Mouse (Mus musculus): Measurements from ENCODE around the gene Fam19a5. TPM values are rescaled to one million over a fixed set of nuclear protein-coding genes. Genes with fewer than 3 reads are reported as not detected.

Gene Fam19a5
- 11.1 and 12.9 TPM in 2 replicates for polyA plus RNA-seq (2015; fragmentation: Nextera tagmentation; extraction: Ambion mirVana)

DNA sequence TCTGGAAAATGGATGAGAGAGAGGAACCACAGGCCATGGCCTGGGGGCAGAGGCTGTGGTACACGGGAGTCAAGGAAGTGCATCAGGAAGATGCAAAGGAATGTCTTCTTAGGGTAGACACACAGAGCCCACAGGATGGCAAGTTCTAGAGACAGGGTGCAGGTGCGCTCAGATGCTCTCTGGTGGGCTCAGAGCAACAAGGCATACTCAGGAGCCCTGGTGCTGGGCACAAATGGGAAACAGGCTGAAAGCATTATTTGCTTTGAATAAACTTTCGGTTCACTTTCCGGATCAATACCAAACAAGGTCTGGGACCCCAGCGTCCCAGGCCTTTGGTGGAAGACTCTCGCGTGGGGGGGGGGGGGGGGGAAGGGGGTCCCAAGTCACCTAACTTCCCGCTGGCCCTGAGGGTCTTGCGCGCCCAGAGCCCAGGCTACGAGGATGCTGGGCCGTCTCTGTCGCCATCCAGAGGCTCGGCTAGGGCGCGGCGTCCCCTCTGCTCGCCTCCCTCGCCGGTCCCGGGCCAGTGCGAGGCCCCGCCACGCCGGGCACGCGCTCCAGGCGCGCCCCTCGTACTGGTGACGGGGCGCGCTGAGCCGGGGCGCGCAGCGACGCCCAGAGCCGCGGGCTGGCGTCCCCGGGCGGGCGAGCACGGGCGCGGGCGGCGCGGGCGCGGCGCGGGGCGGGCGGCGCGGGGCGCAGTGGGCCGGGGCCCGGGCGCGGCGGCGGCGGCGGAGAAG lies at the start of gene Fam19a5:
Fam19a5 (plus strand) TSS at position 701 of the 740 bp plus-strand sequence.
- peaks cover 15% of the 10 kb centered on the region; the same call in 1 of the 2 replicates for H3K27me3 ChIP-seq
- H3K4me1 ChIP-seq: peaks cover 43% of the 10 kb centered on the region
- ATAC-seq: peak; percentile 85
- no peaks in the 10 kb centered on the region for H3K36me3 ChIP-seq (ENCODE audit: poor library complexity, severe bottlenecking)
- peak within 1 kb of the TSS; percentile 78 for H3K4me3 ChIP-seq
- peak within 1 kb of the TSS; percentile 81 for H3K4me2 ChIP-seq
- H3K9ac ChIP-seq: peak within 1 kb of the TSS; percentile 90
- no peaks in the 10 kb centered on the region for H3K9me3 ChIP-seq (replicated peaks)
- peak within 1 kb of the TSS; percentile 63; the same call in 1 of the 2 replicates for H3K27ac ChIP-seq
- WGBS: 1% methylated on average over 15 of the region's 67 CpGs

GRCm38 (mm10) chr15:87501737-87502136 lies 42.4 kb upstream of the Fam19a5 start:
- 78% methylated on average over 3 of the region's 3 CpGs for WGBS
- ATAC-seq: no peak
- H3K9ac ChIP-seq: no peak overlapping the region
- H3K4me3 ChIP-seq: no peak overlapping the region
- H3K27ac ChIP-seq: no peak overlapping the region
- H3K27me3 ChIP-seq: no peaks in the 10 kb centered on the region
- no peak overlapping the region for H3K4me2 ChIP-seq
- H3K4me1 ChIP-seq: no peaks in the 10 kb centered on the region
- H3K36me3 ChIP-seq (ENCODE audit: poor library complexity, severe bottlenecking): no peaks in the 10 kb centered on the region
- H3K9me3 ChIP-seq (replicated peaks): no peaks in the 10 kb centered on the region

DNA sequence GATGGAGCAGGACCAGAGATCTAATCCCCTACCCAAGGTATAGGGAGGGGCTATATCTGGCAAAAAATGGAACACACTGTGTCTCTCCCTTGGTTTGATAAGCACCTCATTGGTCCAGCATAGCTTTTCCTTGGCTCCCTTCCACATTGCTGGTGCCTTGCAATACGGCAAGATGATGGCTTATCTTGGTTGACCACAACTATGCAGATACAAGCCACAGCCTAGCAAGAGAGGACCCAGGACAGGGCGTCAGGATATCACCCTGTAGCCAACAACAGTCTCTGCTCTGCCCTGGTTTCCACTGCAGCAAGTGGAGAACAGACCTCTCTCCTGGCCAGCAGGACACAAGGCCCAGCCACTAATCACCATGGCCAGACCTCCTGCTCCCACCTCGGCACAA lies 36.8 kb upstream of the Fam19a5 start:
- no peaks in the 10 kb centered on the region for H3K9me3 ChIP-seq (replicated peaks)
- H3K4me2 ChIP-seq: no peak overlapping the region
- ATAC-seq: no peak
- H3K36me3 ChIP-seq (ENCODE audit: poor library complexity, severe bottlenecking): no peaks in the 10 kb centered on the region
- H3K4me1 ChIP-seq: no peaks in the 10 kb centered on the region
- H3K9ac ChIP-seq: no peak overlapping the region
- H3K27me3 ChIP-seq: no peaks in the 10 kb centered on the region
- H3K4me3 ChIP-seq: no peak overlapping the region
- H3K27ac ChIP-seq: no peak overlapping the region
- WGBS: 89% methylated on average over 3 of the region's 3 CpGs

GRCm38 (mm10) chr15:87510886-87511285 lies 33.2 kb upstream of the Fam19a5 start:
- Histone ChIP-seq H3K9ac (no peak overlapping the region), H3K4me2 (no peak overlapping the region), H3K9me3 (replicated peaks) (no peaks in the 10 kb centered on the region), H3K4me3 (no peak overlapping the region), H3K27me3 (no peaks in the 10 kb centered on the region), H3K4me1 (no peaks in the 10 kb centered on the region), H3K27ac (no peak overlapping the region), H3K36me3 (ENCODE audit: poor library complexity, severe bottlenecking) (no peaks in the 10 kb centered on the region)
- WGBS: 91% methylated on average over 4 of the region's 4 CpGs
- ATAC-seq: no peak

DNA sequence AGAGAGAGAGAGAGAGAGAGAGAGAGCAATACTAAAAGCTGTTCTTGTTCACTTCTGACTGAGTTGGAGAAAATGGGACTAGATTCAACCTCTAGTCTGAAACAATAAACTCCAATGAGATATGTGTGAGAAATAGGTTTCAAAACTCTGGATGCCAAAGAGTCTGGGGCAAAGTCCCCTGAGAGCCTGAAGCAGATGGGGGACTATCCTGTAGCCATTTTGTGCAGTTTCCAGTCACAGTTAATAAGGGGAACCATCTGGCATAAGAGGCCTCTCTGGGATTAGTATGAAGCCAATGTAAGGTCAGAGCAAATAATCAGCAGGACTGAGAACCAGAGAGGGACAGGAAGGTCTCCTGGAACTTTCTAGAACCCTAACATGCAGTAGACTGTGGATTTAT lies 25.9 kb upstream of the Fam19a5 start:
- Histone ChIP-seq H3K27ac (no peak overlapping the region), H3K9me3 (replicated peaks) (no peaks in the 10 kb centered on the region), H3K36me3 (ENCODE audit: poor library complexity, severe bottlenecking) (no peaks in the 10 kb centered on the region), H3K4me2 (no peak overlapping the region), H3K9ac (no peak overlapping the region), H3K27me3 (no peaks in the 10 kb centered on the region), H3K4me1 (no peaks in the 10 kb centered on the region), H3K4me3 (no peak overlapping the region)
- ATAC-seq: no peak

GRCm38 (mm10) chr15:87529271-87529670 lies 14.8 kb upstream of the Fam19a5 start:
- no peaks in the 10 kb centered on the region for H3K36me3 ChIP-seq (ENCODE audit: poor library complexity, severe bottlenecking)
- ATAC-seq: no peak
- no peaks in the 10 kb centered on the region for H3K27me3 ChIP-seq
- H3K9me3 ChIP-seq (replicated peaks): no peaks in the 10 kb centered on the region
- H3K9ac ChIP-seq: no peak overlapping the region
- H3K4me2 ChIP-seq: no peak overlapping the region
- no peaks in the 10 kb centered on the region for H3K4me1 ChIP-seq
- no peak overlapping the region for H3K4me3 ChIP-seq
- H3K27ac ChIP-seq: no peak overlapping the region
- WGBS: 87% methylated on average over 4 of the region's 4 CpGs

DNA sequence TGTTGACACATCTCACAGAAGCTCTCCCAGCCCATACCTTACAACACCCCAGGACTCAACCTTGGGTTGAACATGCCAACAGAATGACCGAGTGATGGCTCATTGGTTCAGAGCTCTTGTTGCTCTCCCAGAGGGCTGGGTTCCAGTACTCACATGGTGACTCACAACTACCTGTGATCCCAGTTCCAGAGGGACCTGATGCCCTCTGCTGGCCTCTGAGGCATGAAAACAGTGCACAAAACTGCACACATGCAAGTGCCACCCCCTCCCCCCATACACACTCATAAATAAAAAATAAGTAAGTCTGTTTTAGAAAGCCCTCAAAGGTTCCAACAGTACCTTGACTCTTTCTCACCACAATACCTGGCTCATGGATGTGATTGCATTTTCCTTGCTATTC lies 2.4 kb upstream of the Fam19a5 start:
- no peak overlapping the region for H3K9ac ChIP-seq
- H3K4me3 ChIP-seq: no peak overlapping the region
- H3K27ac ChIP-seq: no peak overlapping the region
- WGBS: 65% methylated on average over 1 of the region's 1 CpGs
- H3K9me3 ChIP-seq (replicated peaks): no peaks in the 10 kb centered on the region
- peaks cover 22% of the 10 kb centered on the region for H3K4me1 ChIP-seq
- ATAC-seq: no peak
- H3K27me3 ChIP-seq: peaks cover 15% of the 10 kb centered on the region; the same call in 1 of the 2 replicates
- no peak overlapping the region for H3K4me2 ChIP-seq
- H3K36me3 ChIP-seq (ENCODE audit: poor library complexity, severe bottlenecking): no peaks in the 10 kb centered on the region

- H3K4me3 ChIP-seq: peak overlapping the region; percentile 78
- under 1% methylated on average over 83 of the region's 84 CpGs for WGBS
- peak overlapping the region; percentile 90 for H3K9ac ChIP-seq
- H3K4me1 ChIP-seq: peaks cover 51% of the 10 kb centered on the region
- H3K27me3 ChIP-seq: peaks cover 15% of the 10 kb centered on the region; the same call in 1 of the 2 replicates
- no peaks in the 10 kb centered on the region for H3K36me3 ChIP-seq (ENCODE audit: poor library complexity, severe bottlenecking)
- peak overlapping the region; percentile 63; the same call in 1 of the 2 replicates for H3K27ac ChIP-seq
- ATAC-seq: peak; percentile 56
- peak overlapping the region; percentile 81 for H3K4me2 ChIP-seq
- H3K9me3 ChIP-seq (replicated peaks): no peaks in the 10 kb centered on the region
Observed at GRCm38 (mm10) chr15:87544401-87545129, 466 bp downstream of the Fam19a5 start.

GRCm38 (mm10) chr15:87545130-87545642 lies 1.1 kb downstream of the Fam19a5 start:
- H3K4me1 ChIP-seq: peaks cover 56% of the 10 kb centered on the region
- peak overlapping the region; percentile 90 for H3K9ac ChIP-seq
- 7% methylated on average over 18 of the region's 18 CpGs for WGBS
- peak overlapping the region; percentile 81 for H3K4me2 ChIP-seq
- peak overlapping the region; percentile 78 for H3K4me3 ChIP-seq
- no peaks in the 10 kb centered on the region for H3K9me3 ChIP-seq (replicated peaks)
- no peaks in the 10 kb centered on the region for H3K36me3 ChIP-seq (ENCODE audit: poor library complexity, severe bottlenecking)
- H3K27ac ChIP-seq: peak overlapping the region; percentile 63; the same call in 1 of the 2 replicates
- peak; percentile 11; the same call in 1 of the 2 replicates for ATAC-seq
- peaks cover 15% of the 10 kb centered on the region; the same call in 1 of the 2 replicates for H3K27me3 ChIP-seq

DNA sequence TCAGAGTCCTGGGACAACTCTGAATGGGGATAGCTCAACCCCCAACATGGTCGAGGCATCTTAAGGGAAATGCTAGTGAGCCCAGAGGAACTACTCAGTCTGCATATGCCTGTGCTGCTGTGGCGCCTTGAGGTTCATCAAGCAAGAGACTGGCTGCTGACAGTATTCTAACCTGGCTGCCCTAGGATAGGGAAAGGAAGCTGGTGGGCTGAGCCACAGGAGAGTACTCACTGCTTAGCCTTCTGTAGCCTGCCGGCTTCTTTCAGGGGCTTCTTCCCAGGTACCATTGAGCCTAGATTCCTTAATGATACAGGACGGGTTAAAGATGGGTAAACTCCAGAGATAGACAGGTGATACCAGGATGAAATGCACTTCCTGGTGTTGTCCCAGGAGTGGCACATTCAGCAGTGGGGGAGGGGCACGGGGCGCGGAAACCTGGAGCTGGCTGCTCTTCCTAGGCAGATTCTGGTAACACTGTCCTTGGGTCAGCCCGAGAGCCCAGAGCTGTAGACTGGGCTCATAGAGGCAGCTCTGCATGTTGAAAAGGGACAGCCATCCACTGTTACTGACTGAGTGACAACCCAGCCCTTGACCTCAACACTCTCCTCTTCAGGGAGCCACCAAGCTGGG lies 1.7 kb downstream of the Fam19a5 start:
- Histone ChIP-seq H3K36me3 (ENCODE audit: poor library complexity, severe bottlenecking) (no peaks in the 10 kb centered on the region), H3K4me3 (peak overlapping the region; percentile 78), H3K9ac (peak overlapping the region; percentile 90), H3K9me3 (replicated peaks) (no peaks in the 10 kb centered on the region), H3K4me1 (peaks cover 62% of the 10 kb centered on the region), H3K4me2 (peak overlapping the region; percentile 81), H3K27me3 (peaks cover 15% of the 10 kb centered on the region; the same call in 1 of the 2 replicates), H3K27ac (peak overlapping the region; percentile 63; the same call in 1 of the 2 replicates)
- no peak for ATAC-seq
- 11% methylated on average over 8 of the region's 8 CpGs for WGBS

GRCm38 (mm10) chr15:87547022-87547421 lies 2.9 kb downstream of the Fam19a5 start:
- peak overlapping the region; percentile 18; the same call in 1 of the 2 replicates for H3K9ac ChIP-seq

More at GRCm38 (mm10) chr15:87547022-87547421, 2.9 kb downstream of the Fam19a5 start:
- 0 out of 2 replicates have a peak, but pooled peaks have one; percentile 48 for ATAC-seq
- peaks cover 73% of the 10 kb centered on the region for H3K4me1 ChIP-seq
- H3K4me3 ChIP-seq: 0 out of 2 replicates have a peak overlapping the region, but pooled peaks have one; percentile 12
- no peak overlapping the region for H3K27ac ChIP-seq
- H3K27me3 ChIP-seq: peaks cover 15% of the 10 kb centered on the region; the same call in 1 of the 2 replicates
- WGBS: 21% methylated on average over 5 of the region's 5 CpGs
- H3K9me3 ChIP-seq (replicated peaks): no peaks in the 10 kb centered on the region
- H3K4me2 ChIP-seq: peak overlapping the region; percentile 81
- no peaks in the 10 kb centered on the region for H3K36me3 ChIP-seq (ENCODE audit: poor library complexity, severe bottlenecking)
